Mouse (Mus musculus): ENCODE data around the gene Bax.

- TF ChIP-seq CTCF (IDR thresholded peaks at IDR 0.05; ENCODE audit: control insufficient read depth, insufficient read depth, low read length), result no peak
- TF ChIP-seq POLR2A (IDR thresholded peaks at IDR 0.05; ENCODE audit: borderline replicate concordance, control insufficient read depth, low read depth, low read length), result no peak
Measured at GRCm38 (mm10) chr7:45461781-45462180, 4.9 kb downstream of the Bax start.

Data from bone marrow, adult 2 months (tissue).